Mouse (Mus musculus): ENCODE data around the gene Per2.

Gene Per2

GRCm38 (mm10) chr1:91380453-91381090 lies 78.6 kb downstream of the Per2 start:
- peak; percentile 64 for DNase-seq

GRCm38 (mm10) chr1:91373414-91373835 lies 85.7 kb downstream of the Per2 start:
- no peak for DNase-seq

GRCm38 (mm10) chr1:91370055-91370454 lies 89.1 kb downstream of the Per2 start:
- no peak for DNase-seq

- DNase-seq = no peak
These were observed 89.7 kb downstream of the Per2 start for GRCm38 (mm10) chr1:91369408-91369807.

GRCm38 (mm10) chr1:91367295-91367694 lies 91.8 kb downstream of the Per2 start:
- no peak for DNase-seq

- DNase-seq = peak; percentile 49
These were observed 92.7 kb downstream of the Per2 start, which contains the start of gene Erfe for GRCm38 (mm10) chr1:91366215-91367108. TSS of gene Erfe (plus strand) at chr1:91366430.

All from kidney, adult 11 months (tissue).